Mouse (Mus musculus) heart, embryonic 15.5 days (tissue): ENCODE results near the gene Hsd17b2. TPM values are rescaled to one million over a fixed set of nuclear protein-coding genes. Genes with fewer than 3 reads are reported as not detected.
"Not testable (repeated sequence)": the region's sequence is repeated elsewhere in the genome, so short reads cannot be mapped to it uniquely, and the experiment has no call there.

Experiments used
- ATAC-seq: fragments of 200-750 bp; cut with Nextera tagmentation; replicated peaks from 2 replicates; pipeline ENCODE4 v1.8.0; 2017; ENCODE audit warnings: low read depth, moderate TSS enrichment; ENCODE audit not compliant: insufficient number of reproducible peaks, insufficient read depth, low FRiP score
- H3K27ac ChIP-seq: fragments of 300-500 bp; sonication (generic); 2 replicates; pipeline ENCODE4 v1.5.1; 2015; ENCODE audit warnings: mild to moderate bottlenecking, inconsistent platforms
- H3K27me3 ChIP-seq: fragments of 300-500 bp; sonication (generic); 2 replicates; pipeline ENCODE4 v1.6.1; 2015; ENCODE audit warnings: inconsistent platforms
- H3K36me3 ChIP-seq: fragments of 300-500 bp; sonication (generic); 2 replicates; pipeline ENCODE4 v1.6.1; 2015; ENCODE audit warnings: mild to moderate bottlenecking, inconsistent platforms
- H3K4me1 ChIP-seq: fragments of 300-500 bp; sonication (generic); replicated peaks from 2 replicates; pipeline ENCODE4 v1.6.1; 2015; ENCODE audit warnings: inconsistent platforms
- H3K4me2 ChIP-seq: fragments of 300-500 bp; sonication (generic); 2 replicates; pipeline ENCODE4 v1.6.1; 2015; ENCODE audit warnings: inconsistent platforms, mild to moderate bottlenecking, moderate library complexity
- H3K4me3 ChIP-seq: fragments of 300-500 bp; sonication (generic); 2 replicates; pipeline ENCODE4 v1.5.1; 2015; ENCODE audit warnings: mild to moderate bottlenecking, inconsistent platforms
- H3K9ac ChIP-seq: fragments of 300-500 bp; sonication (generic); 2 replicates; pipeline ENCODE4 v1.6.1; 2015; ENCODE audit warnings: mild to moderate bottlenecking, inconsistent platforms
- H3K9me3 ChIP-seq: fragments of 300-500 bp; sonication (generic); replicated peaks from 2 replicates; pipeline ENCODE4 v1.6.1; 2016; ENCODE audit warnings: inconsistent platforms
- WGBS: fragments of 180-500 bp; shearing (Covaris S2); methylation state at CpG from one replicate; pipeline ENCODE4 v1.1.7; 2015; ENCODE audit warnings: mixed read lengths; 5-methylcytosine and 5-hydroxymethylcytosine counted together
- polyA plus RNA-seq: library from polyadenylated mRNA; unstranded; fragments of >200 nt; fragmentation: Nextera tagmentation; extraction: Ambion mirVana; gene quantifications from 2 replicates; pipeline ENCODE4 v1.2.1, GENCODE M21; 2015

Gene Hsd17b2
- polyA plus RNA-seq, 1 experiment from 2014 or later = not detected

- Histone ChIP-seq H3K9ac (no peak overlapping the region), H3K4me2 (no peak overlapping the region), H3K4me1 (no peaks in the 10 kb centered on the region), H3K27me3 (no peaks in the 10 kb centered on the region), H3K4me3 (no peak overlapping the region), H3K9me3 (no peaks in the 10 kb centered on the region), H3K27ac (no peak overlapping the region), H3K36me3 (no peaks in the 10 kb centered on the region)
- ATAC-seq = no peak
- 82% methylated on average over 5 of the region's 5 CpGs for WGBS
Observed at GRCm38 (mm10) chr8:117714604-117715003, 12.9 kb downstream of the Hsd17b2 start.

- Histone ChIP-seq H3K27me3 (no peaks in the 10 kb centered on the region), H3K9ac (no peak overlapping the region), H3K4me3 (no peak overlapping the region), H3K27ac (no peak overlapping the region), H3K4me2 (no peak overlapping the region), H3K36me3 (no peaks in the 10 kb centered on the region), H3K9me3 (no peaks in the 10 kb centered on the region), H3K4me1 (no peaks in the 10 kb centered on the region)
- no peak for ATAC-seq
- 72% methylated on average over 5 of the region's 5 CpGs for WGBS
Observed at GRCm38 (mm10) chr8:117715896-117716295, 14.2 kb downstream of the Hsd17b2 start.

- WGBS = 69% methylated on average over 14 of the region's 14 CpGs
Observed at GRCm38 (mm10) chr8:117718152-117718860, 16.6 kb downstream of the Hsd17b2 start.

GRCm38 (mm10) chr8:117726467-117726866 is 24.8 kb downstream of the Hsd17b2 start:
- H3K36me3 ChIP-seq = no peaks in the 10 kb centered on the region
- no peaks in the 10 kb centered on the region for H3K9me3 ChIP-seq
- no peak overlapping the region for H3K9ac ChIP-seq
- H3K27ac ChIP-seq = no peak overlapping the region
- WGBS = 61% methylated on average over 7 of the region's 7 CpGs
- H3K4me2 ChIP-seq = no peak overlapping the region
- ATAC-seq = no peak
- no peak overlapping the region for H3K4me3 ChIP-seq
- H3K27me3 ChIP-seq = no peaks in the 10 kb centered on the region
- no peaks in the 10 kb centered on the region for H3K4me1 ChIP-seq

More at GRCm38 (mm10) chr8:117718152-117718860, 16.6 kb downstream of the Hsd17b2 start:
- Histone ChIP-seq H3K27ac (no peak overlapping the region), H3K4me3 (no peak overlapping the region), H3K4me2 (no peak overlapping the region), H3K27me3 (no peaks in the 10 kb centered on the region), H3K4me1 (no peaks in the 10 kb centered on the region), H3K36me3 (no peaks in the 10 kb centered on the region), H3K9ac (no peak overlapping the region), H3K9me3 (no peaks in the 10 kb centered on the region)
- no peak for ATAC-seq

GRCm38 (mm10) chr8:117727561-117727960 is 25.9 kb downstream of the Hsd17b2 start:
- no peaks in the 10 kb centered on the region for H3K4me1 ChIP-seq
- H3K9ac ChIP-seq = no peak overlapping the region
- no peak overlapping the region for H3K27ac ChIP-seq
- no peaks in the 10 kb centered on the region for H3K9me3 ChIP-seq
- no peaks in the 10 kb centered on the region for H3K36me3 ChIP-seq
- H3K4me2 ChIP-seq = no peak overlapping the region
- 58% methylated on average over 5 of the region's 5 CpGs for WGBS
- no peaks in the 10 kb centered on the region for H3K27me3 ChIP-seq
- no peak for ATAC-seq
- no peak overlapping the region for H3K4me3 ChIP-seq

- H3K4me1 ChIP-seq = no peaks in the 10 kb centered on the region
- no peak for ATAC-seq
- H3K4me3 ChIP-seq = no peak overlapping the region
- H3K9me3 ChIP-seq = no peaks in the 10 kb centered on the region
- 71% methylated on average over 4 of the region's 4 CpGs for WGBS
- H3K27ac ChIP-seq = no peak overlapping the region
- H3K4me2 ChIP-seq = no peak overlapping the region
- H3K36me3 ChIP-seq = no peaks in the 10 kb centered on the region
- H3K9ac ChIP-seq = no peak overlapping the region
- no peaks in the 10 kb centered on the region for H3K27me3 ChIP-seq
Observed at GRCm38 (mm10) chr8:117728234-117728633, 26.5 kb downstream of the Hsd17b2 start.

GRCm38 (mm10) chr8:117730980-117731379 is 29.3 kb downstream of the Hsd17b2 start:
- no peak overlapping the region for H3K27ac ChIP-seq
- H3K4me1 ChIP-seq = no peaks in the 10 kb centered on the region
- no peak overlapping the region for H3K4me3 ChIP-seq
- no peaks in the 10 kb centered on the region for H3K36me3 ChIP-seq
- H3K27me3 ChIP-seq = no peaks in the 10 kb centered on the region
- no peak overlapping the region for H3K4me2 ChIP-seq
- no peaks in the 10 kb centered on the region for H3K9me3 ChIP-seq
- WGBS = 44% methylated on average over 10 of the region's 10 CpGs
- no peak overlapping the region for H3K9ac ChIP-seq
- no peak; the same call in 1 of the 2 replicates for ATAC-seq

GRCm38 (mm10) chr8:117736657-117737175 is 35.0 kb downstream of the Hsd17b2 start:
- Histone ChIP-seq H3K9me3 (no peaks in the 10 kb centered on the region), H3K4me1 (no peaks in the 10 kb centered on the region), H3K4me3 (no peak overlapping the region), H3K36me3 (no peaks in the 10 kb centered on the region), H3K27me3 (no peaks in the 10 kb centered on the region), H3K4me2 (no peak overlapping the region), H3K27ac (no peak overlapping the region), H3K9ac (no peak overlapping the region)
- no peak for ATAC-seq
- 73% methylated on average over 3 of the region's 3 CpGs for WGBS

- not testable (repeated sequence) for ATAC-seq, H3K4me1 ChIP-seq, H3K9ac ChIP-seq, H3K27ac ChIP-seq, H3K36me3 ChIP-seq, H3K27me3 ChIP-seq, H3K9me3 ChIP-seq, H3K4me2 ChIP-seq, H3K4me3 ChIP-seq
- WGBS = 93% methylated on average over 1 of the region's 1 CpGs
Observed at GRCm38 (mm10) chr8:117738206-117738605, 36.5 kb downstream of the Hsd17b2 start.

GRCm38 (mm10) chr8:117740387-117740998 is 38.8 kb downstream of the Hsd17b2 start:
- Histone ChIP-seq H3K4me2 (no peak overlapping the region), H3K4me3 (no peak overlapping the region), H3K9me3 (no peaks in the 10 kb centered on the region), H3K27me3 (no peaks in the 10 kb centered on the region), H3K9ac (no peak overlapping the region), H3K27ac (no peak overlapping the region), H3K4me1 (peaks cover 6% of the 10 kb centered on the region; the same call in 1 of the 2 replicates), H3K36me3 (no peaks in the 10 kb centered on the region)
- WGBS = 78% methylated on average over 5 of the region's 5 CpGs
- no peak for ATAC-seq

- H3K4me2 ChIP-seq = no peak overlapping the region
- no peak overlapping the region for H3K27ac ChIP-seq
- no peak overlapping the region for H3K4me3 ChIP-seq
- H3K36me3 ChIP-seq = no peaks in the 10 kb centered on the region
- H3K9ac ChIP-seq = no peak overlapping the region
- H3K4me1 ChIP-seq = peaks cover 6% of the 10 kb centered on the region; the same call in 1 of the 2 replicates
- no peak for ATAC-seq
- WGBS = 58% methylated on average over 15 of the region's 15 CpGs
- H3K27me3 ChIP-seq = no peaks in the 10 kb centered on the region
- no peaks in the 10 kb centered on the region for H3K9me3 ChIP-seq
Observed at GRCm38 (mm10) chr8:117742431-117743012, 40.8 kb downstream of the Hsd17b2 start.
